Comparison of ENCODE assay signal across 8 mouse cellular contexts in the genomic region with DNA sequence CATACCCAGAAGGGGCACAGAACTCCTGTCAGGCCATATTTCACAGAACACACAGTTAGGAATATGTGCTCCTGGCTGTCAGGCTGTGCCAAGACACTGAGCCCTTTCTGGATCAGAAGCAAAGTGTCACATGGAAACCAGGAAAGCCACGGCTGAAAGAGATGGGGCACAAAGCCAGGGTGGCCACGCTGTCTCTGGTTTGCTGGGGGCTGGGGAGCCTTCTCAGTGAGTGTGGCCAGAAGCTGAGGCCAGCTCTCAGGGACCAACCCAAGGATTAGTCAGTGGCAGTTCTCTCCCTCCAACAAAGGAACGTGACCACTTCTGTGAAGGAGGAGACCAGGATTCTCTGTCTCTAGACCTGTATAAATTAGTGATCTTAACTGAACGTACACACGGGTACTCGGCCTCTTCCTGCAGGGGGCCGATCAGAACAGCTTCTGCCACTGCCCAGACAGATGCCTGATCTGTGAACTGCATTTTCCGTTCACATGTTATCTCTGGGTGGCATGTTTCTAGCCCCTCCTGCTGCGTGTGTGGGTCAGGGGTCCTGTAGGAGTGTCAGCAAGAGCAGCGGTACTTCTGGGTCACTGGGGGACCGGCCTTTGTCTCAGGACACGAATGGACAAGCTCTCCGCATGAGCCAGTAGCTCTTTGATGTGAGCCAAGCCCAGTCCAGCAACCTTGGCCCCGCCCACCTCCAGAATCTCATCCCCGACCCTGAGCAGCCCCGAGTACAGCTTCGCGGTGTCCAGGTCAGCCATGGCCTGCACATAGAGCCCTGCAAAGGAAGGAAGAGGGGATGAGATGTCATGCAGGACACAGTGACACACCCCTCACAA. TPM values are rescaled to one million over a fixed set of nuclear protein-coding genes. Genes with fewer than 3 reads are reported as not detected.
DNase-seq lines count a peak whose midpoint lies in the region; ATAC-seq lines count a peak whose summit lies in the region.

No protein-coding gene starts in this region.

- DNase-seq in thymus, postnatal 4 days: peak; percentile 49
- DNase-seq in thymus, postnatal 0 days (ENCODE audit: low spot score): no peak
- no peak for DNase-seq in forebrain, embryonic 11.5 days (ENCODE audit: low spot score)
- DNase-seq in spleen, postnatal 14 days (ENCODE audit: low spot score in 2 of 2): no peak
- DNase-seq in spleen, adult 18-20 months: no peak
- DNase-seq in spleen, postnatal 36 days (ENCODE audit: low spot score in 2 of 2): no peak

- H3K4me3 ChIP-seq in forebrain, embryonic 11.5 days (ENCODE audit: low read depth, low read length): no peak overlapping the region
- H3K4me3 ChIP-seq in hindbrain, embryonic 15.5 days: no peak overlapping the region
- no peak overlapping the region for H3K4me3 ChIP-seq in midbrain, embryonic 16.5 days (ENCODE audit: low read depth, low read length)

- ATAC-seq in forebrain, embryonic 11.5 days (replicated peaks; ENCODE audit: low FRiP score): peak; percentile 36
- peak; percentile 6; the same call in 1 of the 2 replicates for ATAC-seq in hindbrain, embryonic 15.5 days (ENCODE audit: low FRiP score, low read depth)
- peak; percentile 15 for ATAC-seq in midbrain, embryonic 16.5 days

- H3K4me2 ChIP-seq in forebrain, embryonic 11.5 days (ENCODE audit: low read depth, low read length, severe bottlenecking): no peak overlapping the region
- peak overlapping the region; percentile 10; the same call in 1 of the 2 replicates for H3K4me2 ChIP-seq in hindbrain, embryonic 15.5 days
- peak overlapping the region; percentile 11; the same call in 1 of the 2 replicates for H3K4me2 ChIP-seq in midbrain, embryonic 16.5 days (ENCODE audit: low read length)

- H3K4me1 ChIP-seq in forebrain, embryonic 11.5 days (replicated peaks; ENCODE audit: control insufficient read depth, insufficient read depth, low read length): peaks cover 17% of the 10 kb centered on the region
- peaks cover 60% of the 10 kb centered on the region for H3K4me1 ChIP-seq in hindbrain, embryonic 15.5 days (replicated peaks)
- peaks cover 33% of the 10 kb centered on the region for H3K4me1 ChIP-seq in midbrain, embryonic 16.5 days (ENCODE audit: control insufficient read depth, insufficient read depth, low read length)

- 10% methylated on average over 18 of the region's 18 CpGs for WGBS in forebrain, embryonic 11.5 days
- 7% methylated on average over 18 of the region's 18 CpGs for WGBS in hindbrain, embryonic 15.5 days
- WGBS in midbrain, embryonic 16.5 days: 7% methylated on average over 18 of the region's 18 CpGs

- peak overlapping the region; percentile 21 for H3K9ac ChIP-seq in forebrain, embryonic 11.5 days (ENCODE audit: low read length)
- H3K9ac ChIP-seq in hindbrain, embryonic 15.5 days: 0 out of 2 replicates have a peak overlapping the region, but pooled peaks have one; percentile 15
- peak overlapping the region; percentile 30 for H3K9ac ChIP-seq in midbrain, embryonic 16.5 days (ENCODE audit: low read depth, low read length)

- no peaks in the 10 kb centered on the region for H3K27me3 ChIP-seq in forebrain, embryonic 11.5 days (ENCODE audit: control insufficient read depth, insufficient read depth, low read length)
- H3K27me3 ChIP-seq in hindbrain, embryonic 15.5 days: no peaks in the 10 kb centered on the region
- H3K27me3 ChIP-seq in midbrain, embryonic 16.5 days (ENCODE audit: control insufficient read depth, insufficient read depth, low read depth, low read length): no peaks in the 10 kb centered on the region

- H3K9me3 ChIP-seq in forebrain, embryonic 11.5 days (ENCODE audit: control insufficient read depth, low read length): no peaks in the 10 kb centered on the region
- H3K9me3 ChIP-seq in hindbrain, embryonic 15.5 days: no peaks in the 10 kb centered on the region
- H3K9me3 ChIP-seq in midbrain, embryonic 16.5 days (replicated peaks; ENCODE audit: control insufficient read depth, low read length, poor library complexity, severe bottlenecking): no peaks in the 10 kb centered on the region

- H3K36me3 ChIP-seq in forebrain, embryonic 11.5 days (ENCODE audit: control insufficient read depth, insufficient read depth, low read length): no peaks in the 10 kb centered on the region
- H3K36me3 ChIP-seq in hindbrain, embryonic 15.5 days: no peaks in the 10 kb centered on the region
- no peaks in the 10 kb centered on the region for H3K36me3 ChIP-seq in midbrain, embryonic 16.5 days (ENCODE audit: control insufficient read depth, insufficient read depth, low read length)

- peak overlapping the region; percentile 25 for H3K27ac ChIP-seq in forebrain, embryonic 11.5 days (ENCODE audit: low read depth, low read length)
- peak overlapping the region; percentile 73 for H3K27ac ChIP-seq in hindbrain, embryonic 15.5 days (replicated peaks)
- H3K27ac ChIP-seq in midbrain, embryonic 16.5 days (ENCODE audit: low read length): peak overlapping the region; percentile 60

RNA-seq across cellular contexts. Expression of a gene that starts 31.1 kb away (rescaled TPM):
- 2.3 and 2.8 TPM in 2 replicates for polyA plus RNA-seq in thymus, postnatal 0 days (2015; fragmentation: Nextera tagmentation; extraction: Ambion mirVana)
- polyA plus RNA-seq in forebrain, embryonic 11.5 days (2014; fragmentation: Nextera tagmentation; extraction: Ambion mirVana): 3.2 and 3.3 TPM in 2 replicates
- polyA plus RNA-seq in hindbrain, embryonic 15.5 days (2015; fragmentation: Nextera tagmentation; extraction: Ambion mirVana): 6.4 and 6.6 TPM in 2 replicates
- polyA plus RNA-seq in midbrain, embryonic 16.5 days (2015; fragmentation: Nextera tagmentation; extraction: Ambion mirVana): 2.8 and 5.5 TPM in 2 replicates

RNA-seq across cellular contexts. Expression of a gene that starts 54.6 kb away (rescaled TPM):
- 120 and 150 TPM in 2 replicates for polyA plus RNA-seq in thymus, postnatal 0 days (2015; fragmentation: Nextera tagmentation; extraction: Ambion mirVana)
- 102 and 119 TPM in 2 replicates for polyA plus RNA-seq in forebrain, embryonic 11.5 days (2014; fragmentation: Nextera tagmentation; extraction: Ambion mirVana)
- polyA plus RNA-seq in hindbrain, embryonic 15.5 days (2015; fragmentation: Nextera tagmentation; extraction: Ambion mirVana): 102 and 106 TPM in 2 replicates
- polyA plus RNA-seq in midbrain, embryonic 16.5 days (2015; fragmentation: Nextera tagmentation; extraction: Ambion mirVana): 94.0 and 111 TPM in 2 replicates
